Mouse (Mus musculus): ENCODE results near the gene Stambpl1. TPM values are rescaled to one million over a fixed set of nuclear protein-coding genes. Genes with fewer than 3 reads are reported as not detected.

Gene Stambpl1
- polyA plus RNA-seq, 1 experiment from 2014 or later = 11.9 TPM

- H3K27me3 ChIP-seq (ENCODE audit: control insufficient read depth, insufficient read depth, low read depth, low read length) = no peaks in the 10 kb centered on the region
- no peaks in the 10 kb centered on the region for H3K9me3 ChIP-seq (ENCODE audit: control insufficient read depth, low read length)
- peaks cover 4% of the 10 kb centered on the region; the same call in 1 of the 2 replicates for H3K4me1 ChIP-seq (replicated peaks; ENCODE audit: control insufficient read depth, insufficient read depth, low read length)
- H3K4me3 ChIP-seq (ENCODE audit: low read length) = peak overlapping the region; percentile 30
- H3K4me2 ChIP-seq (ENCODE audit: low read depth, low read length) = peak overlapping the region; percentile 52
- H3K27ac ChIP-seq (ENCODE audit: low read length) = peak overlapping the region; percentile 61
- no peaks in the 10 kb centered on the region for H3K36me3 ChIP-seq (ENCODE audit: control insufficient read depth, insufficient read depth, low read length)
- H3K9ac ChIP-seq (ENCODE audit: low read length) = no peak overlapping the region; the same call in 1 of the 2 replicates
- ATAC-seq (ENCODE audit: low read depth) = peak; percentile 45; the same call in 1 of the 2 replicates
- 47% methylated on average over 10 of the region's 10 CpGs for WGBS
Measured at GRCm38 (mm10) chr19:34284383-34284782, 92.4 kb downstream of the Stambpl1 start.

- Histone ChIP-seq H3K9ac (ENCODE audit: low read length) (no peak overlapping the region), H3K4me3 (ENCODE audit: low read length) (no peak overlapping the region), H3K4me1 (replicated peaks; ENCODE audit: control insufficient read depth, insufficient read depth, low read length) (peaks cover 4% of the 10 kb centered on the region; the same call in 1 of the 2 replicates), H3K36me3 (ENCODE audit: control insufficient read depth, insufficient read depth, low read length) (no peaks in the 10 kb centered on the region), H3K27me3 (ENCODE audit: control insufficient read depth, insufficient read depth, low read depth, low read length) (no peaks in the 10 kb centered on the region), H3K9me3 (ENCODE audit: control insufficient read depth, low read length) (no peaks in the 10 kb centered on the region), H3K27ac (ENCODE audit: low read length) (no peak overlapping the region), H3K4me2 (ENCODE audit: low read depth, low read length) (no peak overlapping the region)
- ATAC-seq (ENCODE audit: low read depth) = no peak
- 43% methylated on average over 2 of the region's 2 CpGs for whole genome bisulfite sequencing
Measured at GRCm38 (mm10) chr19:34284826-34285225, 92.8 kb downstream of the Stambpl1 start.

- Histone ChIP-seq H3K36me3 (ENCODE audit: control insufficient read depth, insufficient read depth, low read length) (no peaks in the 10 kb centered on the region), H3K9me3 (ENCODE audit: control insufficient read depth, low read length) (no peaks in the 10 kb centered on the region), H3K4me3 (ENCODE audit: low read length) (no peak overlapping the region), H3K9ac (ENCODE audit: low read length) (no peak overlapping the region), H3K27ac (ENCODE audit: low read length) (no peak overlapping the region), H3K4me1 (replicated peaks; ENCODE audit: control insufficient read depth, insufficient read depth, low read length) (peaks cover 14% of the 10 kb centered on the region), H3K4me2 (ENCODE audit: low read depth, low read length) (no peak overlapping the region), H3K27me3 (ENCODE audit: control insufficient read depth, insufficient read depth, low read depth, low read length) (no peaks in the 10 kb centered on the region)
- ATAC-seq (ENCODE audit: low read depth) = no peak
Measured at GRCm38 (mm10) chr19:34287221-34287620, 95.2 kb downstream of the Stambpl1 start.

GRCm38 (mm10) chr19:34287656-34288415 lies 95.8 kb downstream of the Stambpl1 start:
- Histone ChIP-seq H3K4me3 (ENCODE audit: low read length) (no peak overlapping the region), H3K27me3 (ENCODE audit: control insufficient read depth, insufficient read depth, low read depth, low read length) (no peaks in the 10 kb centered on the region), H3K9me3 (ENCODE audit: control insufficient read depth, low read length) (no peaks in the 10 kb centered on the region), H3K27ac (ENCODE audit: low read length) (no peak overlapping the region), H3K4me2 (ENCODE audit: low read depth, low read length) (no peak overlapping the region), H3K4me1 (replicated peaks; ENCODE audit: control insufficient read depth, insufficient read depth, low read length) (peaks cover 14% of the 10 kb centered on the region), H3K9ac (ENCODE audit: low read length) (no peak overlapping the region), H3K36me3 (ENCODE audit: control insufficient read depth, insufficient read depth, low read length) (no peaks in the 10 kb centered on the region)
- ATAC-seq (ENCODE audit: low read depth) = no peak
- WGBS = 73% methylated on average over 13 of the region's 13 CpGs

GRCm38 (mm10) chr19:34288696-34289095 lies 96.7 kb downstream of the Stambpl1 start:
- Histone ChIP-seq H3K4me3 (ENCODE audit: low read length) (no peak overlapping the region), H3K36me3 (ENCODE audit: control insufficient read depth, insufficient read depth, low read length) (no peaks in the 10 kb centered on the region), H3K4me1 (replicated peaks; ENCODE audit: control insufficient read depth, insufficient read depth, low read length) (peaks cover 14% of the 10 kb centered on the region), H3K9me3 (ENCODE audit: control insufficient read depth, low read length) (no peaks in the 10 kb centered on the region), H3K9ac (ENCODE audit: low read length) (no peak overlapping the region), H3K27ac (ENCODE audit: low read length) (no peak overlapping the region), H3K27me3 (ENCODE audit: control insufficient read depth, insufficient read depth, low read depth, low read length) (no peaks in the 10 kb centered on the region), H3K4me2 (ENCODE audit: low read depth, low read length) (no peak overlapping the region)
- ATAC-seq (ENCODE audit: low read depth) = no peak
- WGBS = 94% methylated on average over 1 of the region's 1 CpGs

Other genes with a start within 250 kb of the Stambpl1 start
- not detected in 2 replicates for gene Lipf, start 231.0 kb upstream of the Stambpl1 start, polyA plus RNA-seq (2015; fragmentation: Nextera tagmentation; extraction: Ambion mirVana)
- 0.13 TPM in 1 of 2 replicates, not detected in the other for gene Lipk, start 183.9 kb upstream of the Stambpl1 start, polyA plus RNA-seq (2015; fragmentation: Nextera tagmentation; extraction: Ambion mirVana)
- gene Lipn, start 124.9 kb upstream of the Stambpl1 start, polyA plus RNA-seq (2015; fragmentation: Nextera tagmentation; extraction: Ambion mirVana) = not detected in 2 replicates
- gene Lipm, start 91.3 kb upstream of the Stambpl1 start, polyA plus RNA-seq (2015; fragmentation: Nextera tagmentation; extraction: Ambion mirVana) = 0.09 and 0.10 TPM in 2 replicates
- gene Ankrd22, start 26.2 kb upstream of the Stambpl1 start, polyA plus RNA-seq (2015; fragmentation: Nextera tagmentation; extraction: Ambion mirVana) = 0.14 and 0.15 TPM in 2 replicates
- gene Acta2, start 63.4 kb downstream of the Stambpl1 start, polyA plus RNA-seq (2015; fragmentation: Nextera tagmentation; extraction: Ambion mirVana) = 653 and 737 TPM in 2 replicates
- 14.2 and 18.1 TPM in 2 replicates for gene Fas, start 98.4 kb downstream of the Stambpl1 start, polyA plus RNA-seq (2015; fragmentation: Nextera tagmentation; extraction: Ambion mirVana)

Measured in lung, embryonic 16.5 days (tissue).